Mouse (Mus musculus) limb, embryonic 11.5 days (tissue): ENCODE results near the gene Nrn1. TPM values are rescaled to one million over a fixed set of nuclear protein-coding genes. Genes with fewer than 3 reads are reported as not detected.

Experiments used
- ATAC-seq: fragments of 200-750 bp; cut with Nextera tagmentation; 2 replicates; pipeline ENCODE4 v1.8.0; 2017; ENCODE audit warnings: low read depth; ENCODE audit not compliant: insufficient number of reproducible peaks, low FRiP score, low TSS enrichment
- DNase-seq: peaks from one replicate; pipeline ENCODE4 v3.0.0-alpha.2; 2015; ENCODE audit warnings: low spot score
- H3K27ac ChIP-seq: fragments of 300-500 bp; sonication (generic); replicated peaks from 2 replicates; pipeline ENCODE4 v1.5.1; 2014; ENCODE audit warnings: low read depth, mild to moderate bottlenecking, low read length
- H3K27me3 ChIP-seq: fragments of 300-500 bp; sonication (generic); 2 replicates; pipeline ENCODE4 v1.6.1; 2014; ENCODE audit warnings: mild to moderate bottlenecking, low read length, mixed read lengths; ENCODE audit not compliant: control insufficient read depth, insufficient read depth
- H3K36me3 ChIP-seq: fragments of 300-500 bp; sonication (generic); 2 replicates; pipeline ENCODE4 v1.6.1; 2014; ENCODE audit warnings: mild to moderate bottlenecking, low read length, moderate library complexity, mixed read lengths; ENCODE audit not compliant: control insufficient read depth, insufficient read depth
- H3K4me1 ChIP-seq: fragments of 300-500 bp; sonication (generic); 2 replicates; pipeline ENCODE4 v1.6.1; 2014; ENCODE audit warnings: low read length, mixed read lengths; ENCODE audit not compliant: control insufficient read depth, insufficient read depth
- H3K4me2 ChIP-seq: fragments of 300-500 bp; sonication (generic); 2 replicates; pipeline ENCODE4 v1.6.1; 2014; ENCODE audit warnings: low read depth, mild to moderate bottlenecking, moderate library complexity; ENCODE audit not compliant: severe bottlenecking
- H3K4me3 ChIP-seq: fragments of 300-500 bp; sonication (generic); 2 replicates; pipeline ENCODE4 v1.5.1; 2014; ENCODE audit warnings: low read depth, low read length
- H3K9ac ChIP-seq: fragments of 300-500 bp; sonication (generic); 2 replicates; pipeline ENCODE4 v1.6.1; 2014; ENCODE audit warnings: mild to moderate bottlenecking, low read length
- H3K9me3 ChIP-seq: fragments of 300-500 bp; sonication (generic); 2 replicates; pipeline ENCODE4 v1.6.1; 2016; ENCODE audit warnings: low read length; ENCODE audit not compliant: control insufficient read depth
- WGBS: fragments of 180-500 bp; shearing (Covaris S2); extraction: QIAGEN DNeasy Blood & Tissue Kit; methylation state at CpG from one replicate; pipeline ENCODE4 v1.1.7; 2014; 5-methylcytosine and 5-hydroxymethylcytosine counted together
- polyA plus RNA-seq: library from polyadenylated mRNA; unstranded; fragments of >200 nt; fragmentation: Nextera tagmentation; extraction: Ambion mirVana; gene quantifications from 2 replicates; pipeline ENCODE4 v1.2.1, GENCODE M21; 2014

Nrn1 gene
- polyA plus RNA-seq: 1.8 and 2.1 TPM in 2 replicates

DNA sequence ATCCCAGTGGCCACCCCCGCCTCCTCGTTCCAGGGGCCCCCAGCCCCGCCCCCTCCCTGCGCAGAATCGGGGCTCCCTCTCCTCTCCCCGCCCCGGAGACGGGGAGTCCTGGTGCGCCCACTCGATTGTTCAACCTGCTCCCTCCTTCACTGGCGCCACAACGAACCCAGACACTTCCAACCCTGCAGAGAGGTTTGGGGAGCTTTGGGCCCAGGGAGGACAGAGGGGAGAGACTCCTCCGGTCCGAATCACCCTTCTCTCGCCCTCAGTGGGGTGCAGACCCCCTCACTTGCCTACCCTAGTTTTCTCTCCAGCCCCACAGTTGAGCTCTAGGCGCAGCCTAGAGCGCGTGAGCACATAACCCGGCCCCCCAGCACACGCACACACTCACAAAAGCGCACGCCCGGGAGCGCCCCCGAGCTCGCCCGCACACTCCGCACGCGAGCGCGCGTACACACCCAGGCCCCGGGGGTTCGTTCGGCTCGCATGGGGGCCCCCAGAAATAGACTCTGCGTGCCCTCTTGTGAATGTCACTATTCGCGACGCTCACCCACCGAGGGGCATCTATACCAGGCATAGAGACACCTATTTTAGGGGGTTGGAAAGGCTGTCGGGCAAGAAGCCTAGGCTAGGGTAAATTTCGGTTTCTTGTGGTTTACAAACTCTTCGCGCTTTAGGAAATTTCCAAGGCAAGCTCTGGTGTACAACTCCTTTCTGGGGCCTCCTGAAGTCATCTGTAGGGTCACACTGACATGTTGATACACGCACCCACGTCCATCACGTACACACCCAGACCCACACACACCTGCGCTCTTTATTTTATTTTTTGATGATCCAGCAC lies at the start of gene Nrn1:
Gene Nrn1 (minus strand): TSS at position 401 of the 841 bp plus-strand sequence.
- ATAC-seq: no peak
- H3K9ac ChIP-seq: peak within 1 kb of the TSS; percentile 45

DNA sequence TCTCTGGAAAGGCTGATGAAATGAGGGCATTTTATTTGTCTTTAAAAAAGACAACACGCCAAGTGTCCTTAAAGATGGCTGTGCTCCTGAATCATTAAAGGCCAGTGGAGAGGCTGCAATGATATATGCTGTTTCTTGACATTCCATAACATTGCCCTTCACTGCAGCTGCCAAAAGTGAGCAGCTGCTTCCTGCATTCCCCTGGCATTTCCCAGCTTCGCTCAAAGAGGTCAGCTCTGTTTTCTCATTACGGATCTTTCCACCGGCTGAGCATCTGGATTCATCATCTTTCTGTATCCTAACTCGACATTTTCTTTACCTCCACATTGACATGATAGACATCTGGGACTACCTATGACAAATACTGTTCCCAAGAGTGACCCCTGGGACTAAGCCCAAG lies 44.7 kb upstream of the Nrn1 start:
- WGBS: 85% methylated on average over 5 of the region's 5 CpGs
- Histone ChIP-seq H3K27ac (no peak overlapping the region), H3K4me3 (no peak overlapping the region), H3K36me3 (no peaks in the 10 kb centered on the region), H3K9me3 (no peaks in the 10 kb centered on the region), H3K9ac (no peak overlapping the region), H3K4me2 (no peak overlapping the region), H3K27me3 (no peaks in the 10 kb centered on the region), H3K4me1 (no peaks in the 10 kb centered on the region)
- no peak for ATAC-seq
- no peak for DNase-seq

More for the DNA sequence above, at the start of gene Nrn1:
- Histone ChIP-seq H3K27me3 (peaks cover 27% of the 10 kb centered on the region), H3K27ac (peak within 1 kb of the TSS; percentile 21; the same call in 1 of the 2 replicates), H3K36me3 (no peaks in the 10 kb centered on the region), H3K4me1 (peaks cover 14% of the 10 kb centered on the region; the same call in 1 of the 2 replicates), H3K4me2 (peak within 1 kb of the TSS; percentile 84), H3K4me3 (peak within 1 kb of the TSS; percentile 39), H3K9me3 (no peaks in the 10 kb centered on the region)
- under 1% methylated on average over 50 of the region's 50 CpGs for WGBS
- peak; percentile 46 for DNase-seq

DNA sequence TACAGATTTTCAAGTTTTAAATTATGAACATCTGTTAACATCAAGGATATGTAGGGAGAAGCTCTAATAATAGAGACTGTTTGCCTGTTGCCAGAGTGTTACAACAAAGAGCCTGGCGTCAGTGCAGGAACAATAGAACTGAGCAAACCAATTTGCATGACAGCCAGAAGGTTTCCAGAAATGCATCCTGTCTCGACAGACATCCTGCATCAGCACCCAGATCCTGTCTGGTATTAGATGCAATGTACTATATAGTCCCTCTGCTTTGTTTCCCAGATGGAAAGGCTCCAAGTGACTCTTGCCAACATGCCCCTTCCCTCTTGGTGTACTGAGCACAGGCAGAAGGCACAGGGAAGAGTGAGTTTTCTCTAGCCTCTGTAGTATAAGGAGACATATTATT lies 31.9 kb upstream of the Nrn1 start:
- H3K36me3 ChIP-seq: no peaks in the 10 kb centered on the region
- no peak for ATAC-seq
- no peak overlapping the region for H3K9ac ChIP-seq
- no peaks in the 10 kb centered on the region for H3K9me3 ChIP-seq
- H3K27ac ChIP-seq: no peak overlapping the region
- H3K4me2 ChIP-seq: no peak overlapping the region
- H3K4me1 ChIP-seq: no peaks in the 10 kb centered on the region
- H3K27me3 ChIP-seq: no peaks in the 10 kb centered on the region
- H3K4me3 ChIP-seq: no peak overlapping the region
- DNase-seq: no peak
- 70% methylated on average over 2 of the region's 2 CpGs for WGBS

DNA sequence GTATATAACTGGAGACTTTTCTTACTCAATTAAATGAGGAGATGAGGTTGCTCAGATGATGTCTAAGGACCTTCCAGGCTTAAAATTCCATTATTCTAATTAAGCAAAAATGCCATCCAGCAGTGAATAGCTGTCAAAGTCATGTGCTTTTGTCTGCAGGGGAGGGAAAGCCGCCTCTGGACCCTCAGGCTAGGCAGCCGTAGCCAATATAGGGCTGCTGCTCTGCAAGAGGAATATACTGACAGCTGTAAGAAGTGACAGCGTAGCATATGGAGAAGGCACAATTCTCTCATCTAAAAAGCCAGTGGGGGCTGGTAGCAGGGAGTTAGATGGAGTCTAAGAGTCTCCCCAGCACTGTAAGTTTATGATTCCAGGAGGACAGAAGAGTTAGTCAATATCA lies 16.9 kb upstream of the Nrn1 start:
- Histone ChIP-seq H3K27me3 (no peaks in the 10 kb centered on the region), H3K9me3 (no peaks in the 10 kb centered on the region), H3K27ac (no peak overlapping the region), H3K4me3 (no peak overlapping the region), H3K4me2 (no peak overlapping the region), H3K36me3 (no peaks in the 10 kb centered on the region), H3K9ac (no peak overlapping the region), H3K4me1 (no peaks in the 10 kb centered on the region)
- 71% methylated on average over 3 of the region's 3 CpGs for WGBS
- DNase-seq (no peak), ATAC-seq (no peak)

DNA sequence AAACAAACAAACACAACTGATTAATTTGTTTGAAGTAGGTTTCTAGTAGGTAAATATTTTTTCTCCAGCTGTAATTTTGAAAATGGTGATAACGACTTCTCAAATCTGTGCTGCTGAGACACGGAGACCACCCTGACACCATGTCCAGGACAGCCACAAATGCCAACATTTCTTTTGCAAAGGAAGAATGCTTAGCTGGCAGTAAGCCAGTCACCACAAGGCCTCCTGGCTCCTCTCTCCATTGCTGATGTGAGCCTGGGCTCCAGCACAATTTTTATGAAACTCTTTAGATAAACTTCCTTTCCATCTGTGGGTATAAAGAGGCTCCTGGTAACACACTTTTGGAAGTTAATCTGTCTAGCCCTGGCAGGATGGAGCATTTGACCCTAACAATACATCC lies 15.1 kb upstream of the Nrn1 start:
- ATAC-seq (no peak), DNase-seq (no peak)
- Histone ChIP-seq H3K9ac (no peak overlapping the region), H3K4me1 (no peaks in the 10 kb centered on the region), H3K27me3 (no peaks in the 10 kb centered on the region), H3K9me3 (no peaks in the 10 kb centered on the region), H3K4me3 (no peak overlapping the region), H3K27ac (no peak overlapping the region), H3K4me2 (no peak overlapping the region), H3K36me3 (no peaks in the 10 kb centered on the region)
- WGBS: 68% methylated on average over 2 of the region's 2 CpGs

DNA sequence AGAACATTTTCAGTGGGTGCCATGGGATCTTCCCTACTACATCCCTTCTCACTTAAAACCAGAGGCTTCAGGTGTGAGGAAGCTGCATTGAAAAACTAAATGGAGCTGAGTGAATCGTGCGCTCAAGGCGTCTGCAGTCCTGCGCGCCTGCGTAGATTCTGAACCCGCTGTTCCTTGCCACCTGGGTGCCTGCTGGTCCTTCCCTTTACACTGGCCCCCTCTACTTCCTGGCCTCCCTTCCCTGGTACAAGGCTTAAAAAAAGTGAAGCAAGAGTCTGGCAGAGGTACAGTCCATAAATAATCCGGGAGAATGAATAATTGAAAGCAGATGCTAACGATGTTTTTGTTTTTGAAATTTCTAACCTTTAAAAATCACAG lies 1.7 kb upstream of the Nrn1 start:
- Histone ChIP-seq H3K36me3 (no peaks in the 10 kb centered on the region), H3K27me3 (peaks cover 13% of the 10 kb centered on the region), H3K4me3 (peak overlapping the region; percentile 39), H3K4me1 (peaks cover 14% of the 10 kb centered on the region; the same call in 1 of the 2 replicates), H3K9me3 (no peaks in the 10 kb centered on the region), H3K4me2 (peak overlapping the region; percentile 84), H3K27ac (peak overlapping the region; percentile 80), H3K9ac (peak overlapping the region; percentile 57)
- peak; percentile 66 for DNase-seq
- WGBS: 4% methylated on average over 9 of the region's 9 CpGs
- ATAC-seq: peak; percentile 69

DNA sequence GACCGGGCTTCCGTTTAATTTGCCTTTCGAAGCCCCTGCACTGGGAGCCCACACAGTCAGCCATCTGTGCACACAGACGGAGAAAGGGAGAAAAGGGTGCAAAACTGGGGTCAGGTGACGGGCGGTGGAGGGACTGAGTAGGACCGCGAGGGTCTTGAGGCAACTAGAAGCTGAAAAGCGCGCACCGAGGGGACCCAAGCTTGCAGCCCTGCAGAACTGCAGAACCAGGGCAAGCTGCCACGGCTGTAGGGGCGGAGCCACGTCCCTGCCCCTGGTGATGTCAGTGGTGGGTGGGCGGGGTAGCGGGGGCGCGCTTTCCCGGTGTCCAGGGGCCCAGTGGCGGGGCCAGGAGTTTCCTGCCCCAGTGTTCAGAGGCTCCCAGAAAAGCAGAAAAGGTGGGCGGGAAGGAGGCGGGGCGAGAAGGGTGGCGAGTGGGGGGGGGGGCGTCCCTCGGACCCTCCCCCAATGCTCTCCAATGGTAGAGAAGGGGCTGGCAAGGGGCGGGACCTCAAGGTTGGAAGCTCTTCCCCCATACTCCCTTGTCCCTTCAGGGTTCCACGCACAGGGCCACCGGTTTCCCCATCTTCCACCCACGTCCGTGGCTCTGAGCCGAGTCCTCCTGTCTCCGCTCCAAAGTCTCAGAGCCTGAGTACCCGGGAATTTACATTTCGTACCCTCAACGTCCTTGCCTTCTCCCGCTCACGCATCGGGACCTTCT lies 1.1 kb upstream of the Nrn1 start:
- Histone ChIP-seq H3K4me2 (peak overlapping the region; percentile 84), H3K4me1 (peaks cover 14% of the 10 kb centered on the region; the same call in 1 of the 2 replicates), H3K9me3 (no peaks in the 10 kb centered on the region), H3K9ac (peak overlapping the region; percentile 57), H3K4me3 (peak overlapping the region; percentile 39), H3K27ac (peak overlapping the region; percentile 80), H3K36me3 (no peaks in the 10 kb centered on the region), H3K27me3 (peaks cover 18% of the 10 kb centered on the region)
- under 1% methylated on average over 37 of the region's 39 CpGs for WGBS
- ATAC-seq (peak; percentile 93), DNase-seq (peak; percentile 95)

DNA sequence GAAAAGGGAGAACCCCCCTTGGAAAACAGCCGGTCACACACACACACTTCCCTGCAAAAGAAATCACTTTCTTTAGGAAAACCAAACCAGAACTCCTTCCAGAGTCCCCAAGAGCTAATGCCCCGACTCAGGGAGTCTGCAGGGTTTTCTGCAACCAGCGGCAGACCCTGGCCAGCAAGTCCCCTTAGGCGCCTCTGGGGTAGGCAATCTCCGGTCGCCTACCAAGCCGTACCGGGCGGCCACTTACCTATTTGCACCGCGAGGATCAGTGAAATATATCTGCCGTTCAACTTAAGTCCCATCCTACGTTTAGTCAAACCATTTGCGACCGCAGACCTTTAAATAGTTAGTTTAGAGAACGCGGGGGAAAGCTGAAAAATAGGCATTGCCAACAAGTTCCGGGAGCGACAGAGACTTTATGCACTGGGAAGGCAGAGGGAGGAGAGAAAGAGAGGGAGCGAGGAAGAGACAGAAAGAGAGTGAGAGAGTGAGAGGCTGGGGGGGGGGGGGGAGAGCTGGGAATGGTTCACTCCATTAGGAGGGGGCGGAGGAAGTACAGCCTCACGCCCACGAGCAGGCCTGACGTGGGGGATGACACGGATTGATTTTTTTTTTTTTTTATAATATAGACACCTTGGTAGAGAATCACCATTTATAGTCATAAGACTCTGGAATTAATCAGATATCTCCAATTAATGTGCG lies 791 bp downstream of the Nrn1 start:
- WGBS: under 1% methylated on average over 26 of the region's 26 CpGs
- Histone ChIP-seq H3K27me3 (peaks cover 34% of the 10 kb centered on the region), H3K36me3 (no peaks in the 10 kb centered on the region), H3K9ac (no peak overlapping the region; the same call in 1 of the 2 replicates), H3K4me2 (peak overlapping the region; percentile 84), H3K27ac (no peak overlapping the region), H3K9me3 (no peaks in the 10 kb centered on the region), H3K4me1 (peaks cover 14% of the 10 kb centered on the region; the same call in 1 of the 2 replicates), H3K4me3 (peak overlapping the region; percentile 39)
- ATAC-seq: no peak
- DNase-seq: peak; percentile 72
